Mouse (Mus musculus): ENCODE results near the gene March4. TPM values are rescaled to one million over a fixed set of nuclear protein-coding genes. Genes with fewer than 3 reads are reported as not detected.
A peak's percentile ranks its signal among the peaks of the same experiment; 100 is the strongest.

March4 gene
- polyA plus RNA-seq (2012; rRNA removed) = 6.5 and 7.5 TPM in 2 replicates

DNA sequence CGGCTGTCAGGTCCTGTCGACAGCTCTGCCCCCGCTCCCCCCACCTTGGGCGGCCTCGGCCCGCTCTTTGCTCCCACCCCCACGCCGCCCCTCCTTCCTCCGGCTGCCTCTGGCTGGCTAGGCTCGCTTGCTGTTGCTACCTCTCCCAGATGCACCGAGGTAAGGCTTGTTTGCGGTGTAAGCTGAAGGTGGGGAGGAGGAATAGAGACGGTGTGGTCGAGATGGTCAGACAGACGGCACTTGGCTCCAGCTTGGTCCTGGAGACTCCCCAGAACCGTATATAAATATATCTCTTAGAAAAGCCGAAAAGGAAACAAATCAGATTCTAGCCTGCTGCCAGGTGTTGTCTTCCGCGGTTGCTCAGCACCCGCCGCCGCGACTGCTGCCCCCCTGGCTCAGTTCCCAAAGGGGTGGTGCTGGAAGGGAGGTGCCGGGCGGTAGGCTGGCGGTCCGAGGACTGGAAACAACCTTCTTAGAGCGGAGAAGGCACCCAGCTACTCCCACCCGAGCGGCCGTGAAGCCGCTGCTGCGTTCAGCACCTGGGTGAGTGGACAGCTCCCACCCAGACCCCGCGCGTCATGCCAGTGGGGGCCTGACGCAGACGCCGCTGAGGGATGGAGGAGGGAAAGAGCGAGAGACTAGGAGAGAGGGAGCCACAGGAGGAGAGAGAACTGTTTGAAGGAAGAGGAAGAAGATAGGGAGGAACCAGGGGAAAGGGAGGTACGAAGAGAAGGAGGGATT, at the start of gene March4:
TSS of gene March4 (minus strand) at position 320 of the 741 bp plus-strand sequence.
- TF ChIP-seq POLR2A (IDR thresholded peaks at IDR 0.05; ENCODE audit: borderline replicate concordance, insufficient read depth, low read length) (no peak), CTCF (IDR thresholded peaks at IDR 0.05; ENCODE audit: borderline replicate concordance, insufficient read depth, low read depth, low read length) (no peak)
- H3K4me1 ChIP-seq (ENCODE audit: control insufficient read depth, insufficient read depth, low read length) = no peaks in the 10 kb centered on the region; the same call in 1 of the 2 replicates
- no peaks in the 10 kb centered on the region for H3K27me3 ChIP-seq (ENCODE audit: control insufficient read depth, insufficient read depth, low read length)
- under 1% methylated on average over 41 of the region's 41 CpGs for WGBS
- H3K4me3 ChIP-seq (replicated peaks; ENCODE audit: insufficient read depth, low read depth, low read length) = peak within 1 kb of the TSS; percentile 79
- no peak within 1 kb of the TSS for H3K27ac ChIP-seq (ENCODE audit: insufficient read depth, low read length)
- peak; percentile 57 to 66 for DNase-seq

DNA sequence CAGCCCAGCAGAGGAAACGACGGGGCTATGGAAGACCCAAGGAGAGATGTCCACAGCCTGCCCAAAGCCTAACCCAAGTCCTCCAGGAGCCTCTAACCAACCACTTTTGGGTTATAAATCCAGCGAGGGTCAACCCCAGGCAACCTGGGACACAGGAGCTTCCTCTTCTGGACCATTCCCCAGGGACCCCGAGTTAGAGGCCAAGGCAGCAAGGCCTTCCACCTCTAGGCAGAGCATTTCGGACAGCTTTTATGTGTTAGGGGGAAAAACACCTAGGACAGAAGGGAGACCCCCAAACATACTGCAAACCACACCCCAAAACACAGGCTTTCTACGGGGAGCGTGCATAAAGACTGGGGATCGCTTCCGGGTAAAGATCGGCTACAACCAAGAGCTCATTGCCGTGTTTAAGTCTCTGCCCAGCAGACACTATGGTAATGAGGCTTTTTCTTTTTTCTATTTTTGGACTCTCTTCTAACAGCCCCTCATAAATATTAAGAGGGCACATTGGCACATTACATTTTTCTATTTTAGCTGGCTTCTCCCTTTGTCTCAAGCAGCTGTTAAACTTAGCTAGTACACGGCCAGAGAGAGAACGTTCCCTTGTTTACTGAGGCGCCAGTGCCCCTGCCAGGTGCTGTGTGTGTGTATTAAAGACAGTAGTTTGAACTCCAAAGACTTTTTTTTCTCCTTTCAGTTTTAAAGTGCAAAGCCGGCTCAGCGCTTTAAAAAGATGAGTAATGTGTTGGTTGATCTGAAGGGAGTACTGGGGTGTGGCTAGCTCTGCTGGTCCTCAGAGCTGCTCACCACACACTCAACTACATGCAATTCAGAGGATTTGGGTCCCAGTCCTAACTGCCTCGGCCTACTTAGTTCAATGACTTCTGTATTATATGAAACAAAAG, 49.5 kb upstream of the March4 start:
- Histone ChIP-seq H3K4me3 (replicated peaks; ENCODE audit: insufficient read depth, low read depth, low read length) (no peak overlapping the region), H3K4me1 (ENCODE audit: control insufficient read depth, insufficient read depth, low read length) (no peaks in the 10 kb centered on the region; the same call in 1 of the 2 replicates), H3K27ac (ENCODE audit: insufficient read depth, low read length) (no peak overlapping the region), H3K27me3 (ENCODE audit: control insufficient read depth, insufficient read depth, low read length) (no peaks in the 10 kb centered on the region)
- no peak for TF ChIP-seq POLR2A (IDR thresholded peaks at IDR 0.05; ENCODE audit: borderline replicate concordance, insufficient read depth, low read length)
- TF ChIP-seq CTCF (IDR thresholded peaks at IDR 0.05; ENCODE audit: borderline replicate concordance, insufficient read depth, low read depth, low read length) = no peak
- DNase-seq = no peak
- 87% methylated on average over 17 of the region's 17 CpGs for WGBS

DNA sequence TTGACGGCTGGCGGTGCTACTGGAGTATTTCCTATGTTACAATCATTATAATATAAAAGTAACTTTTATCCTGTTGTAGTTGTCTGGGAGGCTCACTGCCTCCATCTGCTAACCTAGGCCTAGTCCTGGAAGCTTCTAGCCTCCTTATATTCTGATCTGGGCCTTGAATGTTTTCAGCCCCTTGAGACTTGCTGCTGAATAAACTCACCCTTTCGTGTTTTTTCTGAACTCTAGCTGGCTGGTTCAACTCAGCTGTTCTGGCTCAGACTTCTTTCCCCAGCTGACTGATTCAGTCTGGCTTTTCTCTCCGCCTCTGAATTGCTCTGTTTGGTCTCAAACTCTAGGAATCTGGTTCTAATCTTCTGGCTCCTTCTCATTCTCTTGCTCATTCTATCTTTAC, 47.2 kb upstream of the March4 start:
- no peak overlapping the region; the same call in 1 of the 2 replicates for H3K27ac ChIP-seq (ENCODE audit: insufficient read depth, low read length)
- H3K4me3 ChIP-seq (replicated peaks; ENCODE audit: insufficient read depth, low read depth, low read length) = peak overlapping the region; percentile 98
- 57% methylated on average over 4 of the region's 4 CpGs for WGBS
- H3K4me1 ChIP-seq (ENCODE audit: control insufficient read depth, insufficient read depth, low read length) = no peaks in the 10 kb centered on the region; the same call in 1 of the 2 replicates
- no peak for DNase-seq
- no peaks in the 10 kb centered on the region for H3K27me3 ChIP-seq (ENCODE audit: control insufficient read depth, insufficient read depth, low read length)
- no peak for TF ChIP-seq POLR2A (IDR thresholded peaks at IDR 0.05; ENCODE audit: borderline replicate concordance, insufficient read depth, low read length)
- TF ChIP-seq CTCF (IDR thresholded peaks at IDR 0.05; ENCODE audit: borderline replicate concordance, insufficient read depth, low read depth, low read length) = no peak

DNA sequence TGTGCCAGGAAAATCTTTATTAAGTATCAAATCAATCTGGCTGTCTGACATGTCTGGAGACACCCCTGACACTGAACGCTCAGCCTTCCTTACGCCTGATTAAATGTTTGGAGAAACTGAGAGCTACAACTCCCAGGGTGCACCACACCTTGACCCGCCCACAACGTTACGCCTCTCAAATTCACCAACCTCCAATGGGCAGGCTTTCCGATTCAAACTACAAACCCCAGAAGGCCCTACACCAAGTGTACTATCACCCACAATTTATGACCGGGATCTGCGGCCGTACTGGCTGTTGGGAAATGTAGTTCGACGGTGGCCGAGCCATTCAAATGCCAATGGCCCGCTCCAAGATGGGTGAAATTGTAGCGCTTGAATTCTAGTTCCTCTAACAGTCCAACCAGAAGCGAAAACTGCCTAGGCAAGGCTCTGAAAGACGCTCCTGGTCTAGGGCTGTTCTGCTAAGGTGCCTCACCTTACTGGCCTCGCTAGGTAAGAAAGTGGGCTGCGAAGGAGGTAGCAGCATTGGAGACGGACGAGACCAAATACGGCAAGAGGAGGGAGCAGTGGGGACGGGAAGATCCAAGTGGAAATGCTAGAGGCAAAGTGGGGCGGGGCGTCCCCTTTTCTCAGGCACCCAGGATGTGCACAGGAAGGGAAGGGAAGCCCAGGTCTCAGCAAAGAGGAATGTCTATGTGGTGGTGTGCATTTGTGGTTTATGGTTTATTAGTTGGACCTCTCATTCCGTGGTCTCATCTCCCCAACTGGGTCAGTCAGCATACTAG, 46.4 kb upstream of the March4 start, which contains the start of gene Smarcal1:
TSS of gene Smarcal1 (plus strand) at position 305 of the 785 bp plus-strand sequence.
- H3K4me3 ChIP-seq (replicated peaks; ENCODE audit: insufficient read depth, low read depth, low read length) = peak within 1 kb of the TSS; percentile 98
- H3K27ac ChIP-seq (ENCODE audit: insufficient read depth, low read length) = peak within 1 kb of the TSS; percentile 95
- peak; percentile 97 to 98 for DNase-seq
- no peaks in the 10 kb centered on the region; the same call in 1 of the 2 replicates for H3K4me1 ChIP-seq (ENCODE audit: control insufficient read depth, insufficient read depth, low read length)
- H3K27me3 ChIP-seq (ENCODE audit: control insufficient read depth, insufficient read depth, low read length) = no peaks in the 10 kb centered on the region
- under 1% methylated on average over 25 of the region's 25 CpGs for WGBS
- TF ChIP-seq POLR2A (IDR thresholded peaks at IDR 0.05; ENCODE audit: borderline replicate concordance, insufficient read depth, low read length) (peak; percentile 70; the same call in 1 of the 2 replicates), CTCF (IDR thresholded peaks at IDR 0.05; ENCODE audit: borderline replicate concordance, insufficient read depth, low read depth, low read length) (no peak)

DNA sequence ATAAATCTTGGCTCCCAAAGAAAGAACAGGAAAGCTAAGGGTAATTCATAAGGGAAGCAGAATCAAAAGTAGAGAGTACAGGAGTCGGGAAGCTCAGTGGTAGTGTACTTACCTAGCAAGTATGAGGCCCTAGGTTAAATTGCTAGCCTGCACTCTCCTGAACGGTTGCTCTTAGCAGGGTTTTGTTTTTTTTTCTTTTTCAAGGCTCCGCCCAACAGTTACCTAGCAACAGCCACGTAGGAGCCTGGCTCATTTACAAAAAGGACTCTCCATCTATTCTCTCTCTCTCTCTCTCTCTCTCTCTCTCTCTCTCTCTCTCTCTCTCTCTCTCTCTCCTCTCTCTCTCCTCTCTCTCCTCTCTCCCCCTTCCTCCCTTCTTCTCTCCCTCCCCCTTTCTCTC, 42.1 kb upstream of the March4 start:
- H3K27ac ChIP-seq (ENCODE audit: insufficient read depth, low read length) = no peak overlapping the region
- no peaks in the 10 kb centered on the region for H3K27me3 ChIP-seq (ENCODE audit: control insufficient read depth, insufficient read depth, low read length)
- no peak for DNase-seq
- H3K4me3 ChIP-seq (replicated peaks; ENCODE audit: insufficient read depth, low read depth, low read length) = no peak overlapping the region
- 42% methylated on average over 4 of the region's 4 CpGs for WGBS
- TF ChIP-seq POLR2A (IDR thresholded peaks at IDR 0.05; ENCODE audit: borderline replicate concordance, insufficient read depth, low read length) (no peak), CTCF (IDR thresholded peaks at IDR 0.05; ENCODE audit: borderline replicate concordance, insufficient read depth, low read depth, low read length) (no peak)
- no peaks in the 10 kb centered on the region for H3K4me1 ChIP-seq (ENCODE audit: control insufficient read depth, insufficient read depth, low read length)

GRCm38 (mm10) chr1:72578351-72578750, 41.6 kb upstream of the March4 start:
- no peak overlapping the region for H3K4me3 ChIP-seq (replicated peaks; ENCODE audit: insufficient read depth, low read depth, low read length)
- no peak for DNase-seq
- 68% methylated on average over 15 of the region's 15 CpGs for WGBS
- no peaks in the 10 kb centered on the region for H3K27me3 ChIP-seq (ENCODE audit: control insufficient read depth, insufficient read depth, low read length)
- H3K27ac ChIP-seq (ENCODE audit: insufficient read depth, low read length) = no peak overlapping the region
- TF ChIP-seq POLR2A (IDR thresholded peaks at IDR 0.05; ENCODE audit: borderline replicate concordance, insufficient read depth, low read length) = no peak
- TF ChIP-seq CTCF (IDR thresholded peaks at IDR 0.05; ENCODE audit: borderline replicate concordance, insufficient read depth, low read depth, low read length) = no peak
- H3K4me1 ChIP-seq (ENCODE audit: control insufficient read depth, insufficient read depth, low read length) = no peaks in the 10 kb centered on the region

- 37% methylated on average over 12 of the region's 12 CpGs for WGBS
- H3K27ac ChIP-seq (ENCODE audit: insufficient read depth, low read length) = no peak overlapping the region
- TF ChIP-seq POLR2A (IDR thresholded peaks at IDR 0.05; ENCODE audit: borderline replicate concordance, insufficient read depth, low read length) (no peak), CTCF (IDR thresholded peaks at IDR 0.05; ENCODE audit: borderline replicate concordance, insufficient read depth, low read depth, low read length) (no peak)
- no peaks in the 10 kb centered on the region for H3K27me3 ChIP-seq (ENCODE audit: control insufficient read depth, insufficient read depth, low read length)
- H3K4me1 ChIP-seq (ENCODE audit: control insufficient read depth, insufficient read depth, low read length) = no peaks in the 10 kb centered on the region
- no peak overlapping the region for H3K4me3 ChIP-seq (replicated peaks; ENCODE audit: insufficient read depth, low read depth, low read length)
- DNase-seq = no peak
Measured at GRCm38 (mm10) chr1:72577481-72577922, 40.8 kb upstream of the March4 start.
